Comparison of ENCODE assay signal across 32 mouse cellular contexts in genomic region chr10:61135226-61135839, GRCm38 (mm10). TPM values are rescaled to one million over a fixed set of nuclear protein-coding genes. Genes with fewer than 3 reads are reported as not detected.
A peak's percentile ranks its signal among the peaks of the same experiment; 100 is the strongest.
DNase-seq lines count a peak whose midpoint lies in the region; ATAC-seq and TF ChIP-seq lines count a peak whose summit lies in the region.
"Had no signal": no experiment of that assay in that cellular context is flagged by ENCODE, and none has a peak within 500 bp of the region (broad histone marks: within the 10 kb centered on the region; RNA-seq: fewer than 3 reads in every experiment).

No protein-coding gene starts in this region.

- H3K9ac ChIP-seq in intestine, postnatal 0 days (ENCODE audit: low read depth, low read length): no peak overlapping the region
- no peak overlapping the region for H3K9ac ChIP-seq in intestine, embryonic 15.5 days
- H3K9ac ChIP-seq in lung, postnatal 0 days (replicated peaks; ENCODE audit: low read depth): no peak overlapping the region
- H3K9ac ChIP-seq: forebrain, embryonic 13.5 days; hindbrain, embryonic 14.5 days; limb, embryonic 15.5 days; lung, embryonic 14.5 days; midbrain, embryonic 15.5 days; stomach, embryonic 15.5 days had no signal

- H3K9me3 ChIP-seq in intestine, postnatal 0 days (ENCODE audit: control insufficient read depth): no peaks in the 10 kb centered on the region
- no peaks in the 10 kb centered on the region for H3K9me3 ChIP-seq in intestine, embryonic 15.5 days
- no peaks in the 10 kb centered on the region for H3K9me3 ChIP-seq in lung, postnatal 0 days (ENCODE audit: low read length)
- H3K9me3 ChIP-seq: forebrain, embryonic 13.5 days; limb, embryonic 10.5 days; limb, embryonic 15.5 days; midbrain, embryonic 10.5 days; midbrain, embryonic 15.5 days; stomach, embryonic 15.5 days had no signal

- H3K4me2 ChIP-seq in intestine, postnatal 0 days (replicated peaks; ENCODE audit: low read depth): no peak overlapping the region
- H3K4me2 ChIP-seq in intestine, embryonic 15.5 days (replicated peaks): no peak overlapping the region
- no peak overlapping the region for H3K4me2 ChIP-seq in lung, postnatal 0 days (replicated peaks; ENCODE audit: low read depth, low read length)
- H3K4me2 ChIP-seq: forebrain, embryonic 13.5 days; heart, embryonic 11.5 days; hindbrain, embryonic 14.5 days; limb, embryonic 15.5 days; lung, embryonic 14.5 days; midbrain, embryonic 15.5 days; stomach, embryonic 15.5 days had no signal

- no peak for TF ChIP-seq CTCF in intestine, postnatal 0 days (IDR thresholded peaks at IDR 0.05; ENCODE audit: low read depth)
- no peak for TF ChIP-seq CTCF in lung, postnatal 0 days (IDR thresholded peaks at IDR 0.05)

- H3K4me3 ChIP-seq in intestine, postnatal 0 days (ENCODE audit: low read depth, low read length): no peak overlapping the region
- no peak overlapping the region for H3K4me3 ChIP-seq in intestine, embryonic 15.5 days (replicated peaks)
- H3K4me3 ChIP-seq in lung, postnatal 0 days (ENCODE audit: low read depth, low read length): no peak overlapping the region
- H3K4me3 ChIP-seq: forebrain, embryonic 13.5 days; limb, embryonic 10.5 days; limb, embryonic 15.5 days; midbrain, embryonic 10.5 days; midbrain, embryonic 15.5 days; stomach, embryonic 15.5 days had no signal

- DNase-seq in lung, postnatal 0 days (ENCODE audit: low spot score): peak; percentile 34
- DNase-seq in lung, postnatal 14 days: no peak
- DNase-seq in left cerebral cortex, adult 9 months (ENCODE audit: low spot score in 2 of 2): no peak
- DNase-seq in testis, postnatal 14 days (ENCODE audit: low spot score): no peak
- DNase-seq: adrenal gland, postnatal 14 days; cerebellum, adult 18-20 months; cerebellum, postnatal 10 days; gastrocnemius, postnatal 25 days; heart, adult 18-20 months; kidney, adult 18-20 months; kidney, postnatal 4 days; lung, embryonic 14.5 days; lung, postnatal 4 days; right cerebral cortex, adult 18-20 months; right cerebral cortex, postnatal 4 days; thymus, postnatal 14 days had no signal

- no peaks in the 10 kb centered on the region for H3K4me1 ChIP-seq in intestine, postnatal 0 days (replicated peaks; ENCODE audit: control insufficient read depth, insufficient read depth, low read length)
- no peaks in the 10 kb centered on the region for H3K4me1 ChIP-seq in intestine, embryonic 15.5 days (replicated peaks)
- H3K4me1 ChIP-seq in lung, postnatal 0 days (ENCODE audit: insufficient read depth, low read depth, low read length): 0 out of 2 replicates have a peak, but pooled peaks cover 5% of the 10 kb centered on the region
- H3K4me1 ChIP-seq: forebrain, embryonic 13.5 days; limb, embryonic 15.5 days; midbrain, embryonic 10.5 days; midbrain, embryonic 15.5 days; stomach, embryonic 15.5 days had no signal

- 35% methylated on average over 3 of the region's 3 CpGs for WGBS in intestine, postnatal 0 days
- WGBS in intestine, embryonic 15.5 days: 57% methylated on average over 3 of the region's 3 CpGs
- 47% methylated on average over 3 of the region's 3 CpGs for WGBS in lung, postnatal 0 days

- no peaks in the 10 kb centered on the region for H3K27me3 ChIP-seq in intestine, postnatal 0 days (replicated peaks; ENCODE audit: control insufficient read depth, insufficient read depth, low read length)
- no peaks in the 10 kb centered on the region for H3K27me3 ChIP-seq in intestine, embryonic 15.5 days (replicated peaks)
- no peaks in the 10 kb centered on the region for H3K27me3 ChIP-seq in lung, postnatal 0 days (replicated peaks; ENCODE audit: insufficient read depth, low read length)
- H3K27me3 ChIP-seq: forebrain, embryonic 13.5 days; limb, embryonic 15.5 days; midbrain, embryonic 15.5 days; stomach, embryonic 15.5 days had no signal

- H3K36me3 ChIP-seq in intestine, postnatal 0 days (ENCODE audit: control insufficient read depth, insufficient read depth): peaks cover 6% of the 10 kb centered on the region; the same call in 1 of the 2 replicates
- no peaks in the 10 kb centered on the region for H3K36me3 ChIP-seq in intestine, embryonic 15.5 days
- no peaks in the 10 kb centered on the region for H3K36me3 ChIP-seq in lung, postnatal 0 days (ENCODE audit: insufficient read depth, low read length)
- H3K36me3 ChIP-seq: stomach, embryonic 15.5 days had no signal

- ATAC-seq in intestine, postnatal 0 days: no peak
- ATAC-seq in intestine, embryonic 15.5 days: no peak
- ATAC-seq in lung, postnatal 0 days: no peak
- peak; percentile 71 for ATAC-seq in common myeloid progenitor, adult 5-6 weeks (replicated peaks; ENCODE audit: low read depth, poor library complexity, severe bottlenecking)
- ATAC-seq in monocyte, adult 5-6 weeks (replicated peaks; ENCODE audit: insufficient number of reproducible peaks, low FRiP score, low TSS enrichment, poor library complexity, severe bottlenecking): peak; percentile 61
- ATAC-seq: forebrain, embryonic 13.5 days; midbrain, embryonic 15.5 days had no signal

- TF ChIP-seq EP300 in lung, postnatal 0 days (IDR thresholded peaks at IDR 0.05): no peak

- H3K27ac ChIP-seq in intestine, postnatal 0 days (ENCODE audit: low read depth, low read length): 0 out of 2 replicates have a peak overlapping the region, but pooled peaks have one; percentile 1
- no peak overlapping the region for H3K27ac ChIP-seq in intestine, embryonic 15.5 days
- no peak overlapping the region for H3K27ac ChIP-seq in lung, postnatal 0 days (ENCODE audit: low read length)
- H3K27ac ChIP-seq: forebrain, embryonic 13.5 days; hindbrain, embryonic 14.5 days; kidney, postnatal 0 days; limb, embryonic 10.5 days; limb, embryonic 15.5 days; midbrain, embryonic 10.5 days; midbrain, embryonic 15.5 days; stomach, embryonic 15.5 days had no signal

RNA-seq across cellular contexts. Expression of gene Sgpl1, which starts 12.2 kb away (rescaled TPM):
- polyA plus RNA-seq in intestine, postnatal 0 days (2015; fragmentation: Nextera tagmentation; extraction: Ambion mirVana): 119 and 135 TPM in 2 replicates
- 77.1 and 81.1 TPM in 2 replicates for polyA plus RNA-seq in intestine, embryonic 15.5 days (2015; fragmentation: Nextera tagmentation; extraction: Ambion mirVana)
- 33.7 and 36.3 TPM in 2 replicates for polyA plus RNA-seq in lung, postnatal 0 days (2015; fragmentation: Nextera tagmentation; extraction: Ambion mirVana)
- 26.1 and 42.9 TPM in 2 replicates for total RNA-seq in common myeloid progenitor, adult 5-6 weeks (2017)
- 60.5 to 72.5 TPM (median 69.9 TPM) in 3 replicates for total RNA-seq in monocyte, adult 5-6 weeks (2017)

RNA-seq across cellular contexts. Expression of gene Tbata, which starts 36.4 kb away (rescaled TPM):
- polyA plus RNA-seq in intestine, postnatal 0 days (2015; fragmentation: Nextera tagmentation; extraction: Ambion mirVana): not detected in 2 replicates
- polyA plus RNA-seq in intestine, embryonic 15.5 days (2015; fragmentation: Nextera tagmentation; extraction: Ambion mirVana): not detected in 2 replicates
- polyA plus RNA-seq in lung, postnatal 0 days (2015; fragmentation: Nextera tagmentation; extraction: Ambion mirVana): 2.1 and 2.5 TPM in 2 replicates
- not detected in 2 replicates for total RNA-seq in common myeloid progenitor, adult 5-6 weeks (2017)
- not detected in 3 replicates for total RNA-seq in monocyte, adult 5-6 weeks (2017)
- total RNA-seq: adrenal gland, postnatal 14 days; gastrocnemius, postnatal 25 days; heart, adult 18-20 months; hematopoietic stem cell, adult 5-6 weeks had no signal
- polyA plus RNA-seq: embryonic facial prominence, embryonic 11.5 days; heart, embryonic 11.5 days; hindbrain, embryonic 14.5 days; limb, embryonic 10.5 days; midbrain, embryonic 10.5 days; midbrain, embryonic 15.5 days; neural tube, embryonic 11.5 days; stomach, embryonic 15.5 days had no signal

RNA-seq across cellular contexts. Expression of gene Pcbd1, which starts 46.2 kb away (rescaled TPM):
- polyA plus RNA-seq in intestine, postnatal 0 days (2015; fragmentation: Nextera tagmentation; extraction: Ambion mirVana): 116 and 122 TPM in 2 replicates
- 207 and 233 TPM in 2 replicates for polyA plus RNA-seq in intestine, embryonic 15.5 days (2015; fragmentation: Nextera tagmentation; extraction: Ambion mirVana)
- polyA plus RNA-seq in lung, postnatal 0 days (2015; fragmentation: Nextera tagmentation; extraction: Ambion mirVana): 31.7 and 32.3 TPM in 2 replicates
- 2.4 and 3.5 TPM in 2 replicates for total RNA-seq in common myeloid progenitor, adult 5-6 weeks (2017)
- total RNA-seq in monocyte, adult 5-6 weeks (2017): not detected in 3 replicates

Comparison
In these comparisons a context has a peak if more than half of its experiments do, and no peak if none do; other contexts are left out.
1. ATAC-seq: peak in common myeloid progenitor, adult 5-6 weeks (single experiment) and monocyte, adult 5-6 weeks (single experiment); none in intestine, postnatal 0 days (single experiment), intestine, embryonic 15.5 days (single experiment) and lung, postnatal 0 days (single experiment).